Mouse (Mus musculus) kidney, postnatal 0 days (tissue): ENCODE data around the gene Mov10l1. TPM values are rescaled to one million over a fixed set of nuclear protein-coding genes. Genes with fewer than 3 reads are reported as not detected.

ENCODE experiments used
- ATAC-seq: fragments of 200-750 bp; cut with Nextera tagmentation; replicated peaks from 2 replicates; pipeline ENCODE4 v1.8.0; 2017; ENCODE audit warnings: low read depth, moderate number of reproducible peaks, moderate TSS enrichment, moderate library complexity; ENCODE audit not compliant: low FRiP score
- DNase-seq: peaks from one replicate; pipeline ENCODE4 v3.0.0-alpha.2; 2016; ENCODE audit warnings: low spot score
- H3K27ac ChIP-seq: fragments of 300-500 bp; sonication (generic); 2 replicates; pipeline ENCODE4 v1.5.1; 2014; ENCODE audit warnings: mild to moderate bottlenecking
- H3K27me3 ChIP-seq: fragments of 300-500 bp; sonication (generic); 2 replicates; pipeline ENCODE4 v1.6.1; 2014; ENCODE audit warnings: low read length, mixed read lengths; ENCODE audit not compliant: insufficient read depth
- H3K36me3 ChIP-seq: fragments of 300-500 bp; sonication (generic); 2 replicates; pipeline ENCODE4 v1.6.1; 2014; ENCODE audit warnings: low read length, mixed read lengths; ENCODE audit not compliant: insufficient read depth
- H3K4me1 ChIP-seq: fragments of 300-500 bp; sonication (generic); replicated peaks from 2 replicates; pipeline ENCODE4 v1.6.1; 2014; ENCODE audit warnings: antibody characterized with exemption, low read length, mixed read lengths; ENCODE audit not compliant: insufficient read depth
- H3K4me2 ChIP-seq: fragments of 300-500 bp; sonication (generic); 2 replicates; pipeline ENCODE4 v1.6.1; 2014; ENCODE audit warnings: mild to moderate bottlenecking, low read length, moderate library complexity, mixed read lengths
- H3K4me3 ChIP-seq: fragments of 300-500 bp; sonication (generic); replicated peaks from 2 replicates; pipeline ENCODE4 v1.5.1; 2014; ENCODE audit warnings: low read depth, low read length
- H3K9ac ChIP-seq: fragments of 300-500 bp; sonication (generic); 2 replicates; pipeline ENCODE4 v1.6.1; 2014; ENCODE audit warnings: low read depth, low read length
- H3K9me3 ChIP-seq: fragments of 300-500 bp; sonication (generic); replicated peaks from 2 replicates; pipeline ENCODE4 v1.6.1; 2016; ENCODE audit warnings: low read length, inconsistent platforms, mixed read lengths
- CTCF ChIP-seq: IDR thresholded peaks from 2 replicates; pipeline ENCODE4 v1.5.1; 2016; ENCODE audit warnings: antibody characterized with exemption, low read depth, mild to moderate bottlenecking, moderate library complexity
- WGBS: fragments of 180-500 bp; shearing (Covaris S2); extraction: QIAGEN DNeasy Blood & Tissue Kit; methylation state at CpG from one replicate; pipeline ENCODE4 v1.1.7; 2014; 5-methylcytosine and 5-hydroxymethylcytosine counted together
- polyA plus RNA-seq: library from polyadenylated mRNA; unstranded; fragments of >200 nt; fragmentation: Nextera tagmentation; extraction: Ambion mirVana; gene quantifications from 2 replicates; pipeline ENCODE4 v1.2.1, GENCODE M21; 2015

Mov10l1 gene
- not detected in 2 replicates for polyA plus RNA-seq

GRCm38 (mm10) chr15:88982534-88983079 lies at the start of gene Mov10l1:
Gene Mov10l1 (plus strand): TSS chr15:88982909.
- Histone ChIP-seq H3K9ac (no peak within 1 kb of the TSS), H3K9me3 (no peaks in the 10 kb centered on the region), H3K4me3 (no peak within 1 kb of the TSS), H3K4me2 (no peak within 1 kb of the TSS), H3K27ac (no peak within 1 kb of the TSS), H3K36me3 (no peaks in the 10 kb centered on the region), H3K27me3 (no peaks in the 10 kb centered on the region), H3K4me1 (no peaks in the 10 kb centered on the region)
- DNase-seq (no peak), ATAC-seq (no peak)
- 94% methylated on average over 29 of the region's 31 CpGs for WGBS
- no peak for TF ChIP-seq CTCF

GRCm38 (mm10) chr15:88934141-88934540 lies 48.6 kb upstream of the Mov10l1 start:
- 44% methylated on average over 7 of the region's 7 CpGs for WGBS
- peak; percentile 57 for DNase-seq

DNA sequence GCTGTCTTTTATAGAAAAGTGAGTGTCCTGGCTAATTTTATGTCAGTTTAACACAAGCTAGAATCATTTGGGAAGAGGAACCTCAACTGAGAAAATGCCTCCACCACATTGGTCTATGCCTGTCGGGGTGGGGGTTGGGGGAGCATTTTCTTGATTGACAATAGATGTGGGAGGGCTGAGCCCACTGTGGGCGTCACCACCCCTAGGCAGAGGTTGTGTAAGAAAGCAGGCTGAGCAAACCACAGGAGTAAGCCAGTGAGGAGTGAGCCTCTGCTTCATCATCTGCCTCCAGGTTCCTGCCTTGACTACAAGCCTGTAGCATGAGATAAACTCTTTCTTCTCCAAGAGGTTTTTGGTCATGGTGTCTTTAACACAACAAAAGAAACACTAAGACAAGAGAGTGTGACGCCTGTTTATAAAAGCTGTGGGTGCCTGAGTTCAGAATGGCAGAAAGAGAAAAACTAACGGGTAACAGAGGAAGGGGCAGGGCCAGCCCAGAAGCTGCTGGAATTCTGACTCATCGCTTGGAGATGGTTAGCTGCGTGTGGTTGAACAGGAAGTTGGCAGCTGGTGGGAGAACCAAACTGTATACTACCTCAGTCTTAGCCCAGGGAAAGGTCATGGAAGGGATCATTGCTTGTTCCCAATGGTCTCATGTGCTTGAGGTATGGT lies 46.0 kb upstream of the Mov10l1 start:
- H3K9me3 ChIP-seq, result no peaks in the 10 kb centered on the region
- H3K9ac ChIP-seq, result no peak overlapping the region
- no peak overlapping the region for H3K27ac ChIP-seq
- no peak for ATAC-seq
- H3K36me3 ChIP-seq, result no peaks in the 10 kb centered on the region
- WGBS, result 70% methylated on average over 6 of the region's 6 CpGs
- H3K4me3 ChIP-seq, result no peak overlapping the region
- TF ChIP-seq CTCF, result no peak
- no peaks in the 10 kb centered on the region for H3K4me1 ChIP-seq
- no peak overlapping the region for H3K4me2 ChIP-seq
- no peaks in the 10 kb centered on the region for H3K27me3 ChIP-seq
- DNase-seq, result no peak

More at GRCm38 (mm10) chr15:88934141-88934540, 48.6 kb upstream of the Mov10l1 start:
- Histone ChIP-seq H3K4me3 (no peak overlapping the region), H3K36me3 (no peaks in the 10 kb centered on the region), H3K9me3 (no peaks in the 10 kb centered on the region), H3K27ac (no peak overlapping the region), H3K27me3 (no peaks in the 10 kb centered on the region), H3K4me2 (no peak overlapping the region), H3K9ac (no peak overlapping the region), H3K4me1 (no peaks in the 10 kb centered on the region)
- peak; percentile 60 for TF ChIP-seq CTCF
- no peak for ATAC-seq

DNA sequence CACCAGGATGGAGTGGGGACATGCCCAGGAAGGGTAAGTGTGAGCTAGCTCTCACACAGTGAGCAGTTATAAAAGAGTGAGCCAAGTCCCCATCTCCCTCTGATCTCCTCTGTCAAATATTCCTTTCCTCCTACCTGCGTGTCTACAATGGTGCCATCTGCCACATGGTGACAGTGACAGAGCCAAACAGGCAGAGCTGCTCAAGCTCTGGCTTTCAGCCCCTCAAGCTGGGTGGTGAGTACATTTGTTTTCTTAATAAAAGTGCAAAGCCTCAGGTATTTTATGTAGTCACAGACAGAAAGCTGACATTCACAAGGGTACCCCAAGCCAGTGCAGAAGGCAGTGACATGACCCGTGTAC lies 45.4 kb upstream of the Mov10l1 start:
- 73% methylated on average over 2 of the region's 2 CpGs for WGBS
- Histone ChIP-seq H3K4me3 (no peak overlapping the region), H3K4me2 (no peak overlapping the region), H3K27me3 (no peaks in the 10 kb centered on the region), H3K4me1 (no peaks in the 10 kb centered on the region), H3K9me3 (no peaks in the 10 kb centered on the region), H3K27ac (no peak overlapping the region), H3K36me3 (no peaks in the 10 kb centered on the region), H3K9ac (no peak overlapping the region)
- no peak for DNase-seq
- ATAC-seq, result no peak
- no peak for TF ChIP-seq CTCF

DNA sequence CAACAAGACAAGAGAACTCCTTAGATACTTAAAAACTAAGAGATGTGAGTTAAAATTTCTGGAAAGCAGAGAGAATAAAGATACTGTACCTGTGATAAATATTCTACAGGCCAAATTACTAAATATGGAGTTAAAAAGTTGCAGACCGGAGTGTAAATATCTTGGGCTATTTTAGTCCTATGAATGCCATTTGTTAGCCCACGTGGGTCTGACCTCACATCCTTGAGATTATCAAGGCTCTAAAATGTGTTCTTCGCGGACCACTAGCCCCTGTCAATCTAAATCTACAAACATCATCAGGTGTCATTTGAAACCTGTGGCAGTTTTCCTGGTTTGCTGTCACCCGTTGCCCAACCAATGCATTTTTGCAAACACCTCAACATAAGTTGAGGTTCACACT lies 39.9 kb upstream of the Mov10l1 start:
- Histone ChIP-seq H3K4me3 (no peak overlapping the region), H3K36me3 (no peaks in the 10 kb centered on the region), H3K4me2 (no peak overlapping the region), H3K9ac (no peak overlapping the region), H3K27ac (no peak overlapping the region), H3K9me3 (no peaks in the 10 kb centered on the region), H3K4me1 (no peaks in the 10 kb centered on the region), H3K27me3 (no peaks in the 10 kb centered on the region)
- 68% methylated on average over 5 of the region's 5 CpGs for WGBS
- DNase-seq, result no peak
- TF ChIP-seq CTCF, result no peak
- no peak for ATAC-seq

DNA sequence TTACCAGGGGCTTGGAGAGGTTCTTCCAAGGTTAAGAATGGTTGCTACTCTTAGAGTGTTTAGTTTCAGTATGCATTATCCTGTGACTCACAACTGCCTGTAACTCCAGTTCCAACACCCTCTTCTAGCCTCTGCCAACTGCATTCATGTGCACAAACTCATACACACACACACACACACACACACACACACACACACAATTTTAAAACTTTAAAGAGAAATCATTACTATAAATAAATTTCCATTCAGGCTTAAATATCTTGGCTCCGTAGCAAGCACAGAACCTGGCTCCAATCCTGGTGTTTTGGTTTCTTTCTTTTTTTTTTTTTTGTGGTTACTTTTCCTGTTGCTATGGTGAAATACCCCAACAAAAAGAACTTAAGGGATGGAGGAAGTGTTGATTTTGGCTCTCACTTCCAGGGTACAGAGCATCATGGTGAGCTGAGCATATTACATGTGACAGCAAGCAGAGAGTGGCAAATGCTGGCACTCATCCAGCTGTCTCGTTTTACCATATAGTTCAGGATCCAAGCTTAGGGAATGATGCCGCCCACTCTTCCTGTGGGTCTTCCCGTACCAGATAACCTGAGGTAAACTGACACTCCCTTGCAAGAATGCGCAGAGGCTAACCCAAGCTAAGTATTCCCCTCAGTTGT lies 38.7 kb upstream of the Mov10l1 start:
- no peaks in the 10 kb centered on the region for H3K4me1 ChIP-seq
- H3K4me3 ChIP-seq, result no peak overlapping the region
- no peaks in the 10 kb centered on the region for H3K36me3 ChIP-seq
- H3K4me2 ChIP-seq, result no peak overlapping the region
- no peak overlapping the region for H3K9ac ChIP-seq
- H3K9me3 ChIP-seq, result no peaks in the 10 kb centered on the region
- DNase-seq (no peak), ATAC-seq (no peak)
- no peaks in the 10 kb centered on the region for H3K27me3 ChIP-seq
- no peak for TF ChIP-seq CTCF
- 71% methylated on average over 5 of the region's 5 CpGs for WGBS
- H3K27ac ChIP-seq, result no peak overlapping the region
